Mouse (Mus musculus): ENCODE data around the gene Ccser1. TPM values are rescaled to one million over a fixed set of nuclear protein-coding genes. Genes with fewer than 3 reads are reported as not detected.
"Not testable (repeated sequence)": the region's sequence is repeated elsewhere in the genome, so short reads cannot be mapped to it uniquely, and the experiment has no call there.

The Ccser1 gene
- polyA plus RNA-seq, 1 experiment from 2014 or later: 28.2 TPM

GRCm38 (mm10) chr6:61240618-61241017 is 60.5 kb downstream of the Ccser1 start:
- Histone ChIP-seq H3K9ac (no peak overlapping the region), H3K9me3 (ENCODE audit: control insufficient read depth, low read length) (no peaks in the 10 kb centered on the region), H3K27me3 (ENCODE audit: control insufficient read depth, insufficient read depth, low read length) (no peaks in the 10 kb centered on the region), H3K4me1 (replicated peaks; ENCODE audit: control insufficient read depth, insufficient read depth, low read length) (no peaks in the 10 kb centered on the region), H3K4me3 (replicated peaks; ENCODE audit: low read length) (no peak overlapping the region), H3K4me2 (replicated peaks) (no peak overlapping the region), H3K36me3 (replicated peaks; ENCODE audit: control insufficient read depth, insufficient read depth) (no peaks in the 10 kb centered on the region), H3K27ac (no peak overlapping the region)
- DNase-seq (ENCODE audit: low spot score): no peak
- WGBS: 58% methylated on average over 2 of the region's 2 CpGs
- ATAC-seq (ENCODE audit: low FRiP score): no peak

GRCm38 (mm10) chr6:61242556-61242955 is 62.4 kb downstream of the Ccser1 start:
- no peaks in the 10 kb centered on the region for H3K27me3 ChIP-seq (ENCODE audit: control insufficient read depth, insufficient read depth, low read length)
- no peak overlapping the region for H3K4me3 ChIP-seq (replicated peaks; ENCODE audit: low read length)
- no peak overlapping the region for H3K4me2 ChIP-seq (replicated peaks)
- ATAC-seq (ENCODE audit: low FRiP score): no peak
- H3K27ac ChIP-seq: no peak overlapping the region
- DNase-seq (ENCODE audit: low spot score): no peak
- no peak overlapping the region for H3K9ac ChIP-seq
- H3K9me3 ChIP-seq (ENCODE audit: control insufficient read depth, low read length): no peaks in the 10 kb centered on the region
- H3K36me3 ChIP-seq (replicated peaks; ENCODE audit: control insufficient read depth, insufficient read depth): no peaks in the 10 kb centered on the region
- no peaks in the 10 kb centered on the region for H3K4me1 ChIP-seq (replicated peaks; ENCODE audit: control insufficient read depth, insufficient read depth, low read length)
- 90% methylated on average over 3 of the region's 3 CpGs for WGBS

- Histone ChIP-seq H3K9me3 (ENCODE audit: control insufficient read depth, low read length) (no peaks in the 10 kb centered on the region), H3K4me1 (replicated peaks; ENCODE audit: control insufficient read depth, insufficient read depth, low read length) (peaks cover 7% of the 10 kb centered on the region), H3K4me3 (replicated peaks; ENCODE audit: low read length) (no peak overlapping the region), H3K9ac (no peak overlapping the region), H3K36me3 (replicated peaks; ENCODE audit: control insufficient read depth, insufficient read depth) (no peaks in the 10 kb centered on the region), H3K4me2 (replicated peaks) (no peak overlapping the region), H3K27me3 (ENCODE audit: control insufficient read depth, insufficient read depth, low read length) (no peaks in the 10 kb centered on the region), H3K27ac (no peak overlapping the region)
- WGBS: 82% methylated on average over 4 of the region's 4 CpGs
- no peak for ATAC-seq (ENCODE audit: low FRiP score)
- DNase-seq (ENCODE audit: low spot score): no peak
Measured at GRCm38 (mm10) chr6:61246523-61246922, 66.4 kb downstream of the Ccser1 start.

GRCm38 (mm10) chr6:61247842-61248472 is 67.8 kb downstream of the Ccser1 start:
- H3K27ac ChIP-seq: no peak overlapping the region
- H3K9me3 ChIP-seq (ENCODE audit: control insufficient read depth, low read length): no peaks in the 10 kb centered on the region

GRCm38 (mm10) chr6:61248700-61249099 is 68.6 kb downstream of the Ccser1 start:
- H3K4me3 ChIP-seq (replicated peaks; ENCODE audit: low read length): no peak overlapping the region
- H3K27ac ChIP-seq: peak overlapping the region; percentile 18
- peaks cover 7% of the 10 kb centered on the region for H3K4me1 ChIP-seq (replicated peaks; ENCODE audit: control insufficient read depth, insufficient read depth, low read length)
- H3K9me3 ChIP-seq (ENCODE audit: control insufficient read depth, low read length): no peaks in the 10 kb centered on the region
- no peaks in the 10 kb centered on the region for H3K27me3 ChIP-seq (ENCODE audit: control insufficient read depth, insufficient read depth, low read length)
- H3K36me3 ChIP-seq (replicated peaks; ENCODE audit: control insufficient read depth, insufficient read depth): no peaks in the 10 kb centered on the region
- H3K9ac ChIP-seq: no peak overlapping the region
- 59% methylated on average over 2 of the region's 2 CpGs for WGBS
- H3K4me2 ChIP-seq (replicated peaks): no peak overlapping the region
- DNase-seq (ENCODE audit: low spot score) (no peak), ATAC-seq (ENCODE audit: low FRiP score) (peak; percentile 24; the same call in 1 of the 2 replicates)

More at GRCm38 (mm10) chr6:61247842-61248472, 67.8 kb downstream of the Ccser1 start:
- Histone ChIP-seq H3K4me3 (replicated peaks; ENCODE audit: low read length) (no peak overlapping the region), H3K4me1 (replicated peaks; ENCODE audit: control insufficient read depth, insufficient read depth, low read length) (peaks cover 7% of the 10 kb centered on the region), H3K4me2 (replicated peaks) (no peak overlapping the region), H3K9ac (no peak overlapping the region), H3K27me3 (ENCODE audit: control insufficient read depth, insufficient read depth, low read length) (no peaks in the 10 kb centered on the region), H3K36me3 (replicated peaks; ENCODE audit: control insufficient read depth, insufficient read depth) (no peaks in the 10 kb centered on the region)
- no peak for DNase-seq (ENCODE audit: low spot score)
- 64% methylated on average over 4 of the region's 4 CpGs for WGBS
- no peak for ATAC-seq (ENCODE audit: low FRiP score)

- ATAC-seq (ENCODE audit: low FRiP score): no peak
- H3K4me1 ChIP-seq (replicated peaks; ENCODE audit: control insufficient read depth, insufficient read depth, low read length): peaks cover 7% of the 10 kb centered on the region
- H3K4me3 ChIP-seq (replicated peaks; ENCODE audit: low read length): no peak overlapping the region
- H3K9ac ChIP-seq: no peak overlapping the region
- no peak overlapping the region for H3K27ac ChIP-seq
- no peak overlapping the region for H3K4me2 ChIP-seq (replicated peaks)
- no peaks in the 10 kb centered on the region for H3K36me3 ChIP-seq (replicated peaks; ENCODE audit: control insufficient read depth, insufficient read depth)
- WGBS: 93% methylated on average over 1 of the region's 1 CpGs
- H3K27me3 ChIP-seq (ENCODE audit: control insufficient read depth, insufficient read depth, low read length): no peaks in the 10 kb centered on the region
- no peak for DNase-seq (ENCODE audit: low spot score)
- no peaks in the 10 kb centered on the region for H3K9me3 ChIP-seq (ENCODE audit: control insufficient read depth, low read length)
Measured at GRCm38 (mm10) chr6:61251232-61251631, 71.1 kb downstream of the Ccser1 start.

GRCm38 (mm10) chr6:61252912-61253311 is 72.8 kb downstream of the Ccser1 start:
- Histone ChIP-seq H3K4me2 (replicated peaks) (no peak overlapping the region), H3K9ac (no peak overlapping the region), H3K27me3 (ENCODE audit: control insufficient read depth, insufficient read depth, low read length) (no peaks in the 10 kb centered on the region), H3K27ac (no peak overlapping the region), H3K9me3 (ENCODE audit: control insufficient read depth, low read length) (no peaks in the 10 kb centered on the region), H3K4me3 (replicated peaks; ENCODE audit: low read length) (no peak overlapping the region), H3K4me1 (replicated peaks; ENCODE audit: control insufficient read depth, insufficient read depth, low read length) (peaks cover 7% of the 10 kb centered on the region), H3K36me3 (replicated peaks; ENCODE audit: control insufficient read depth, insufficient read depth) (no peaks in the 10 kb centered on the region)
- DNase-seq (ENCODE audit: low spot score) (no peak), ATAC-seq (ENCODE audit: low FRiP score) (no peak)
- WGBS: 82% methylated on average over 7 of the region's 7 CpGs

GRCm38 (mm10) chr6:61255874-61256273 is 75.8 kb downstream of the Ccser1 start:
- H3K36me3 ChIP-seq (replicated peaks; ENCODE audit: control insufficient read depth, insufficient read depth); DNase-seq (ENCODE audit: low spot score); H3K27me3 ChIP-seq (ENCODE audit: control insufficient read depth, insufficient read depth, low read length); H3K9ac ChIP-seq; H3K4me2 ChIP-seq (replicated peaks); H3K9me3 ChIP-seq (ENCODE audit: control insufficient read depth, low read length); H3K27ac ChIP-seq; ATAC-seq (ENCODE audit: low FRiP score); H3K4me3 ChIP-seq (replicated peaks; ENCODE audit: low read length); H3K4me1 ChIP-seq (replicated peaks; ENCODE audit: control insufficient read depth, insufficient read depth, low read length): not testable (repeated sequence)
- WGBS: no CpG with 5 or more reads among the region's 1 CpGs

- DNase-seq (ENCODE audit: low spot score) (peak; percentile 28), ATAC-seq (ENCODE audit: low FRiP score) (peak; percentile 53; the same call in 1 of the 2 replicates)
- Histone ChIP-seq H3K4me1 (replicated peaks; ENCODE audit: control insufficient read depth, insufficient read depth, low read length) (peaks cover 4% of the 10 kb centered on the region; the same call in 1 of the 2 replicates), H3K9me3 (ENCODE audit: control insufficient read depth, low read length) (no peaks in the 10 kb centered on the region), H3K27ac (peak overlapping the region; percentile 60), H3K27me3 (ENCODE audit: control insufficient read depth, insufficient read depth, low read length) (no peaks in the 10 kb centered on the region), H3K4me2 (replicated peaks) (peak overlapping the region; percentile 17), H3K4me3 (replicated peaks; ENCODE audit: low read length) (no peak overlapping the region), H3K9ac (no peak overlapping the region), H3K36me3 (replicated peaks; ENCODE audit: control insufficient read depth, insufficient read depth) (no peaks in the 10 kb centered on the region)
- 59% methylated on average over 10 of the region's 10 CpGs for WGBS
Measured at GRCm38 (mm10) chr6:61258847-61259634, 78.9 kb downstream of the Ccser1 start.

Data from hindbrain, embryonic 14.5 days (tissue).